Mouse (Mus musculus): Measurements from ENCODE around the gene Dapk2. TPM values are rescaled to one million over a fixed set of nuclear protein-coding genes. Genes with fewer than 3 reads are reported as not detected.

Gene Dapk2
- 0.14 and 1.1 TPM in 2 replicates for total RNA-seq (2014; rRNA removed)
- 0.43 and 0.58 TPM in 2 replicates for polyA plus RNA-seq (2015; fragmentation: Nextera tagmentation; extraction: Ambion mirVana)

DNA sequence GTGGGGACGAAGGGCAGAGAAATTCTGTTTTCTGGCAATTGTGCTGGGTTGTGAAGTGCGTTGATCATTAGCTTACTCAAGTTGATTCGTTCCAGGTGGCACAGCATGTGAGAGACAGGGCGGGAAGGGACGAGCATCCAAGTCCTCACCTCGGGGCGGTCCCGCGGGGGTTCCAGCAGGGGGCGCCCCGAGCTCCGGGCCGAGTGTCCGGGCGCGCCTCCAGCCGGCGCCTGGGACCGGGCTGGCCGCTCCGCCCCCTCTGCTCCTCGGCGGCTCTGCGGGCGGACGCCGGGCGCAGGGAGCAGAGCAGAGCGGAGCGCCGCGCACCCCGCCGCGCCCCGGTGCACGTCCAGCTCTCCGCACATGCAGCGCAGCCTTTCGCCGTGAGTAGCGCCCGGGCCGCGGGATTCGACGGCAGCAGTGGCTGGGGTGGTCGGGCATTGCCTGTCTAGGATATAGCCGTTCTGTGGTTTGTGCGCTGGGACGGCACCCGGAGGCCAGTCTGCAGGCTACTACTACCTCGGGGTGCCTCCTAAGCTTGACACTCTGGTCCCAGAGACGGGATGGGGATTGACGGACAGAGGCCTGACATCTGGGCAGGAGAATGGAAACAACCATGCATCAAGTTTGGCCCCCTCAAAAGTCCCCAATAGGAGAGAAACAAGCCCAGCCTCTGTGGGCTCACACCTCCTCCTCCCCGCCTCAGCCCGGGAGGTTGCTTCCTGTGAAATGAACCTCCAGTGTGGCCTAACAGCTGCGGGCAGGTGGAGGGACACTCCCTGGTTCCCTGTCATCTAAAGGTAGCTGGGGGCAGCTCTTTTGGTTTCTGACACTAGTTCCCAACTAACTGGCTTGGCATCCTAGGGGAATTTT, at the start of gene Dapk2:
Dapk2 (plus strand) TSS at position 266 of the 873 bp plus-strand sequence.
- TF ChIP-seq CTCF (IDR thresholded peaks at IDR 0.05), result peak; percentile 53
- no peak within 1 kb of the TSS for H3K9ac ChIP-seq (replicated peaks; ENCODE audit: low read length, poor library complexity, severe bottlenecking)

DNA sequence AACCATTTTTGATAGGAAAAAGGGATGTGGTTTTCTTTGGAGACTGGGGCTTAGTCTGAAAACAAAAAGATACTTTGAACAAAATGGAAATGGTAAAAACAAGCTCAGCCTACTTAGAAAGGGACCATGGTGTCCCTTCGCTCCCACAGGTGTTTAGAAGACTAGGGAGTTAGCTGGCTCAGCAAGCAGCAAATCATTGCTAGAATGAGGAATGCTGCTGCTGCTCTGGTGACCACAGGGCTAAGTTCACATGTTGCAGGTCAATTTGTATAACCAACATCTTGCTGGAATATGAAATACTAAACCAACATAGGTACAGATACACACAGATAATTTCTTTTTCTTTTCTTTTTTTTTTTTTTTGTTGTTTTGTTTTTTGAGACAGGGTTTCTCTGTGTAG, 48.4 kb upstream of the Dapk2 start:
- no peaks in the 10 kb centered on the region for H3K4me1 ChIP-seq (ENCODE audit: insufficient read depth, low read length)
- no peak for ATAC-seq (ENCODE audit: low FRiP score)
- H3K4me2 ChIP-seq (ENCODE audit: low read depth, low read length, poor library complexity, severe bottlenecking), result no peak overlapping the region
- H3K27me3 ChIP-seq (ENCODE audit: insufficient read depth, low read length), result no peaks in the 10 kb centered on the region
- H3K9ac ChIP-seq (replicated peaks; ENCODE audit: low read length, poor library complexity, severe bottlenecking), result no peak overlapping the region
- H3K36me3 ChIP-seq (ENCODE audit: insufficient read depth, low read length), result peaks cover 23% of the 10 kb centered on the region
- no peak overlapping the region for H3K4me3 ChIP-seq (ENCODE audit: low read depth, low read length)
- H3K9me3 ChIP-seq (ENCODE audit: low read length), result no peaks in the 10 kb centered on the region
- no peak for TF ChIP-seq CTCF (IDR thresholded peaks at IDR 0.05)
- no peak for DNase-seq (ENCODE audit: low spot score)
- 100% methylated on average over 1 of the region's 1 CpGs for WGBS
- no peak overlapping the region for H3K27ac ChIP-seq (ENCODE audit: low read depth, low read length)

More for the DNA sequence above, at the start of gene Dapk2:
- peaks cover 15% of the 10 kb centered on the region; the same call in 1 of the 2 replicates for H3K27me3 ChIP-seq (ENCODE audit: insufficient read depth, low read length)
- H3K4me2 ChIP-seq (ENCODE audit: low read depth, low read length, poor library complexity, severe bottlenecking), result peak within 1 kb of the TSS; percentile 48
- no peaks in the 10 kb centered on the region for H3K36me3 ChIP-seq (ENCODE audit: insufficient read depth, low read length)
- peak within 1 kb of the TSS; percentile 32 for H3K4me3 ChIP-seq (ENCODE audit: low read depth, low read length)
- DNase-seq (ENCODE audit: low spot score) (peak; percentile 55), ATAC-seq (ENCODE audit: low FRiP score) (peak; percentile 56; the same call in 1 of the 2 replicates)
- H3K27ac ChIP-seq (ENCODE audit: low read depth, low read length), result no peak within 1 kb of the TSS
- H3K9me3 ChIP-seq (ENCODE audit: low read length), result no peaks in the 10 kb centered on the region
- peaks cover 2% of the 10 kb centered on the region; the same call in 1 of the 2 replicates for H3K4me1 ChIP-seq (ENCODE audit: insufficient read depth, low read length)
- WGBS, result 3% methylated on average over 58 of the region's 58 CpGs

DNA sequence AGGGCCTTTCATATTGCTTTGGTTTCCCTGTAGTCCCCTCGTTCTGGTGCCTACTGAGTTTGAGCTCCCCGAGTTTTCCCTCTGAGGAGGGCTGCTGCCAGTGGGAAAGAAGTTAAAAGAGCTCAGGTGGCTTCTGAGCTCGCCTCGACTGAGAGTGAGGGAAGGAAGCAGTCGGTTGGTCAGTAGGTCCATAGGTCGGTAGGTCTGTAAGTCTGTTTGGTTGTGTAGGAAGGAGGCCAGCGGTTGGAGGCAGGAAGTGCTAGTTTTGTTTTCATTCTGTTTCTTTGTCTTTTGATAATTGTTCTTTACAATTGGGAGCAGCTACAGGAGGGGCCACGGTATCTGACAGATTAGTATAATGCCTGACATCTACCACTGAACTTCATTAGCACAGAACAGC, 47.9 kb upstream of the Dapk2 start:
- TF ChIP-seq CTCF (IDR thresholded peaks at IDR 0.05), result no peak
- DNase-seq (ENCODE audit: low spot score), result no peak
- no peaks in the 10 kb centered on the region for H3K9me3 ChIP-seq (ENCODE audit: low read length)
- H3K27me3 ChIP-seq (ENCODE audit: insufficient read depth, low read length), result no peaks in the 10 kb centered on the region
- ATAC-seq (ENCODE audit: low FRiP score), result no peak
- H3K27ac ChIP-seq (ENCODE audit: low read depth, low read length), result 0 out of 2 replicates have a peak overlapping the region, but pooled peaks have one; percentile 26
- peaks cover 21% of the 10 kb centered on the region for H3K36me3 ChIP-seq (ENCODE audit: insufficient read depth, low read length)
- H3K4me1 ChIP-seq (ENCODE audit: insufficient read depth, low read length), result no peaks in the 10 kb centered on the region
- no peak overlapping the region for H3K4me2 ChIP-seq (ENCODE audit: low read depth, low read length, poor library complexity, severe bottlenecking)
- no peak overlapping the region for H3K4me3 ChIP-seq (ENCODE audit: low read depth, low read length)
- 42% methylated on average over 8 of the region's 8 CpGs for WGBS
- no peak overlapping the region for H3K9ac ChIP-seq (replicated peaks; ENCODE audit: low read length, poor library complexity, severe bottlenecking)

DNA sequence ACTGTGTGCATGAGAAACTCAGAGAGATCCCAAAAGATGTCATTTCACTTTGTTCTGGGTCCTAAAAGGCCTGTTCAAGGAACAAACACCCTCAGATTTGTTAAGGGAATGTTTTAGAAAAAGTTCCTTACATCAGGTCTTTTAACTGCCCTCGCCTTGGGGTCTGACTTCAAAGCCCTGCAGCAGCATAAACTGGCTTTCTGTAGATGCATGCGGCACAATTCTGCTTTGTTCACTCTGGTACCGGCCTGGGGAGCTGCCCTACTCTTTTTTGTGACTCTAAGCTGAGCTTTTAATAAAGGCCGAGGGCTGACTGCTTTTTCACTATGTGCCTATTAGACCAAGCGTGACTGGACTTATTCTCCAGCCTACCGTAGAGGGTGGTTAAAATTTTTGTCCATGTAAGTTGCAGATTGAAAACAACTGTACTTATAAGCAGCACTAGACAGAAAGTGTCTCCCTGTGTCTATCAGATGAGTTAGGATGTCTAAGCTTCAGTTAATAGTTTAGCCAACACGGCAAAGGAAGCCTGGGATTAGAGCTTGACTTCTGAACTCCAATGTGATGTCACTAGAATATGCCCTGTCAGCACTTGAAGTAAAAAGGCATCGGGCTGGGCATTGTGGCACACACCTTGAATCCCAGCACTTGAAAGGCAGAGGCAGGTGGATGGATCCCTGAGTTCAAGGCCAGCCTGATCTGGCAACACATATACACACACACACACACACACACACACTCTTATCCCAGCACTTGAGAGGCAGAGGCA, 47.2 kb upstream of the Dapk2 start:
- Histone ChIP-seq H3K4me3 (ENCODE audit: low read depth, low read length) (no peak overlapping the region), H3K36me3 (ENCODE audit: insufficient read depth, low read length) (peaks cover 15% of the 10 kb centered on the region; the same call in 1 of the 2 replicates), H3K4me1 (ENCODE audit: insufficient read depth, low read length) (no peaks in the 10 kb centered on the region), H3K9ac (replicated peaks; ENCODE audit: low read length, poor library complexity, severe bottlenecking) (no peak overlapping the region), H3K9me3 (ENCODE audit: low read length) (no peaks in the 10 kb centered on the region), H3K27me3 (ENCODE audit: insufficient read depth, low read length) (no peaks in the 10 kb centered on the region), H3K27ac (ENCODE audit: low read depth, low read length) (0 out of 2 replicates have a peak overlapping the region, but pooled peaks have one; percentile 26), H3K4me2 (ENCODE audit: low read depth, low read length, poor library complexity, severe bottlenecking) (no peak overlapping the region)
- no peak for TF ChIP-seq CTCF (IDR thresholded peaks at IDR 0.05)
- no peak for ATAC-seq (ENCODE audit: low FRiP score)
- DNase-seq (ENCODE audit: low spot score), result no peak
- 17% methylated on average over 8 of the region's 8 CpGs for WGBS

DNA sequence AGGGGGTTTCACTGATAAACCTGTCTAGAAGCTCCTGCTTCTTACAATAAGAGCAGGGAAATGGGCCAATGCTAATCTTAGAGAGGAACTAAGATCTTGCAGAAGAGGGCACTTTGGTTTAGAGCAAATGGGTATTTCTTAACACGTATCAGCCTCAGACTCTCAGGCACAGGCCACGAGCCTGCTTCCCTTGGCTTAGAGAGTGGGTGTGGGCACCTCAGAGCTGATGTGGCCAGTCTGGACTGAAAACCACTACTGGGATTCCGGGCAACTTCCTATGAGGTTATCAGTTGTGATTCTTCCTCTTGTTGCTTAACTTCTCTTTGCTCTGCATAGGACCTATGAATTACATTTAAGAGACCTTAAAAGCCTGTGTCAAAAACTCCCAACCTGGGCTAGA, 43.7 kb upstream of the Dapk2 start:
- no peak for ATAC-seq (ENCODE audit: low FRiP score)
- Histone ChIP-seq H3K27me3 (ENCODE audit: insufficient read depth, low read length) (no peaks in the 10 kb centered on the region), H3K36me3 (ENCODE audit: insufficient read depth, low read length) (peaks cover 3% of the 10 kb centered on the region; the same call in 1 of the 2 replicates), H3K9me3 (ENCODE audit: low read length) (no peaks in the 10 kb centered on the region), H3K4me1 (ENCODE audit: insufficient read depth, low read length) (no peaks in the 10 kb centered on the region), H3K4me2 (ENCODE audit: low read depth, low read length, poor library complexity, severe bottlenecking) (no peak overlapping the region), H3K27ac (ENCODE audit: low read depth, low read length) (no peak overlapping the region), H3K9ac (replicated peaks; ENCODE audit: low read length, poor library complexity, severe bottlenecking) (no peak overlapping the region), H3K4me3 (ENCODE audit: low read depth, low read length) (no peak overlapping the region)
- no peak for DNase-seq (ENCODE audit: low spot score)
- WGBS, result 88% methylated on average over 3 of the region's 3 CpGs
- no peak for TF ChIP-seq CTCF (IDR thresholded peaks at IDR 0.05)

Data from midbrain, postnatal 0 days (tissue).